Mouse (Mus musculus) testis, adult 2 months (tissue): ENCODE results near the gene Dthd1. TPM values are rescaled to one million over a fixed set of nuclear protein-coding genes. Genes with fewer than 3 reads are reported as not detected.
A peak's percentile ranks its signal among the peaks of the same experiment; 100 is the strongest.

Experiments
- H3K27ac ChIP-seq: fragments of 200-500 bp; 2 replicates; pipeline ENCODE4 v1.5.1; 2012; ENCODE audit warnings: low read depth, low read length; ENCODE audit not compliant: control insufficient read depth, insufficient read depth
- H3K27me3 ChIP-seq: fragments of 200-500 bp; 2 replicates; pipeline ENCODE4 v1.6.1; 2012; ENCODE audit warnings: mild to moderate bottlenecking, low read length, moderate library complexity; ENCODE audit not compliant: control insufficient read depth, insufficient read depth
- H3K36me3 ChIP-seq: fragments of 200-500 bp; 2 replicates; pipeline ENCODE4 v1.6.1; 2012; ENCODE audit warnings: mild to moderate bottlenecking, low read length; ENCODE audit not compliant: control insufficient read depth, insufficient read depth
- H3K4me1 ChIP-seq: fragments of 200-500 bp; 2 replicates; pipeline ENCODE4 v1.6.1; 2012; ENCODE audit warnings: low read length; ENCODE audit not compliant: control insufficient read depth, insufficient read depth
- H3K4me3 ChIP-seq: fragments of 200-500 bp; 2 replicates; pipeline ENCODE4 v1.5.1; 2012; ENCODE audit warnings: low read depth, mild to moderate bottlenecking, low read length, moderate library complexity, mixed read lengths; ENCODE audit not compliant: control insufficient read depth
- CTCF ChIP-seq: fragments of 200-500 bp; IDR thresholded peaks from 2 replicates; pipeline ENCODE4 v1.5.1; 2012; ENCODE audit warnings: low read depth, mild to moderate bottlenecking, inconsistent platforms, low read length, moderate library complexity; ENCODE audit not compliant: control insufficient read depth, insufficient read depth, insufficient replicate concordance
- POLR2A ChIP-seq: fragments of 200-500 bp; IDR thresholded peaks from 2 replicates; pipeline ENCODE4 v1.6.1; 2012; ENCODE audit warnings: low read depth, mild to moderate bottlenecking, inconsistent platforms, low read length, moderate library complexity; ENCODE audit not compliant: control insufficient read depth
- polyA plus RNA-seq: library from polyadenylated mRNA; depleted of rRNA; stranded (reverse); fragments of >200 nt; gene quantifications from 2 replicates; pipeline ENCODE4 v1.2.3, GENCODE M21; 2012; rRNA removed

The Dthd1 gene
- 0.04 TPM in 2 replicates for polyA plus RNA-seq

GRCm38 (mm10) chr5:62813402-62814071 is at the start of gene Dthd1:
Dthd1 (plus strand) TSS chr5:62813823.
- TF ChIP-seq POLR2A = no peak
- no peak for TF ChIP-seq CTCF
- H3K36me3 ChIP-seq = no peaks in the 10 kb centered on the region
- no peak within 1 kb of the TSS for H3K27ac ChIP-seq
- no peaks in the 10 kb centered on the region for H3K27me3 ChIP-seq
- H3K4me3 ChIP-seq = no peak within 1 kb of the TSS
- no peaks in the 10 kb centered on the region for H3K4me1 ChIP-seq

GRCm38 (mm10) chr5:62764161-62764560 is 49.5 kb upstream of the Dthd1 start:
- Histone ChIP-seq H3K27me3 (no peaks in the 10 kb centered on the region; the same call in 1 of the 2 replicates), H3K4me1 (peaks cover 3% of the 10 kb centered on the region; the same call in 1 of the 2 replicates), H3K36me3 (no peaks in the 10 kb centered on the region), H3K4me3 (no peak overlapping the region), H3K27ac (no peak overlapping the region)
- TF ChIP-seq CTCF = no peak
- TF ChIP-seq POLR2A = no peak

GRCm38 (mm10) chr5:62765459-62765783 is 48.2 kb upstream of the Dthd1 start:
- Histone ChIP-seq H3K36me3 (no peaks in the 10 kb centered on the region), H3K4me1 (peaks cover 3% of the 10 kb centered on the region; the same call in 1 of the 2 replicates), H3K4me3 (peak overlapping the region; percentile 91), H3K27ac (peak overlapping the region; percentile 40; the same call in 1 of the 2 replicates), H3K27me3 (no peaks in the 10 kb centered on the region; the same call in 1 of the 2 replicates)
- TF ChIP-seq POLR2A = no peak
- TF ChIP-seq CTCF = no peak

- no peak for TF ChIP-seq CTCF
- no peak; the same call in 1 of the 2 replicates for TF ChIP-seq POLR2A
- H3K27ac ChIP-seq = peak within 1 kb of the TSS; percentile 40; the same call in 1 of the 2 replicates
- no peaks in the 10 kb centered on the region for H3K36me3 ChIP-seq
- no peaks in the 10 kb centered on the region; the same call in 1 of the 2 replicates for H3K27me3 ChIP-seq
- peak within 1 kb of the TSS; percentile 91 for H3K4me3 ChIP-seq
- H3K4me1 ChIP-seq = peaks cover 3% of the 10 kb centered on the region; the same call in 1 of the 2 replicates
These were observed 47.6 kb upstream of the Dthd1 start, which contains the start of gene Arap2 for GRCm38 (mm10) chr5:62765784-62766701. Arap2 (minus strand) TSS chr5:62766159.

- Histone ChIP-seq H3K4me1 (no peaks in the 10 kb centered on the region), H3K36me3 (no peaks in the 10 kb centered on the region), H3K27ac (no peak overlapping the region), H3K27me3 (no peaks in the 10 kb centered on the region), H3K4me3 (no peak overlapping the region)
- no peak for TF ChIP-seq CTCF
- no peak for TF ChIP-seq POLR2A
These were observed 41.6 kb upstream of the Dthd1 start for GRCm38 (mm10) chr5:62771775-62772599.

- Histone ChIP-seq H3K27me3 (no peaks in the 10 kb centered on the region), H3K36me3 (no peaks in the 10 kb centered on the region), H3K4me1 (no peaks in the 10 kb centered on the region), H3K27ac (no peak overlapping the region), H3K4me3 (no peak overlapping the region)
- TF ChIP-seq POLR2A = no peak
- TF ChIP-seq CTCF = no peak
These were observed 35.8 kb upstream of the Dthd1 start for GRCm38 (mm10) chr5:62777804-62778203.

GRCm38 (mm10) chr5:62778682-62779081 is 34.9 kb upstream of the Dthd1 start:
- Histone ChIP-seq H3K4me3 (no peak overlapping the region), H3K36me3 (no peaks in the 10 kb centered on the region), H3K27me3 (no peaks in the 10 kb centered on the region), H3K4me1 (no peaks in the 10 kb centered on the region), H3K27ac (no peak overlapping the region)
- TF ChIP-seq POLR2A (no peak), CTCF (no peak)
